Mouse (Mus musculus) neural tube, embryonic 14.5 days (tissue): ENCODE results near the gene Rpl5. TPM values are rescaled to one million over a fixed set of nuclear protein-coding genes. Genes with fewer than 3 reads are reported as not detected.

ENCODE experiments used
- ATAC-seq: fragments of 200-750 bp; cut with Nextera tagmentation; 2 replicates; pipeline ENCODE4 v1.8.0; 2017; ENCODE audit warnings: low read depth, mild to moderate bottlenecking, moderate TSS enrichment, moderate library complexity
- H3K27ac ChIP-seq: fragments of 300-500 bp; sonication (generic); 2 replicates; pipeline ENCODE4 v1.5.1; 2014; ENCODE audit warnings: low read depth, mild to moderate bottlenecking, control low read depth, low read length, moderate library complexity, mixed read lengths
- H3K27me3 ChIP-seq: fragments of 300-500 bp; sonication (generic); 2 replicates; pipeline ENCODE4 v1.6.1; 2014; ENCODE audit warnings: low read length; ENCODE audit not compliant: control insufficient read depth, insufficient read depth
- H3K36me3 ChIP-seq: fragments of 300-500 bp; sonication (generic); 2 replicates; pipeline ENCODE4 v1.6.1; 2014; ENCODE audit warnings: low read length, mixed read lengths; ENCODE audit not compliant: control insufficient read depth, insufficient read depth
- H3K4me1 ChIP-seq: fragments of 300-500 bp; sonication (generic); 2 replicates; pipeline ENCODE4 v1.6.1; 2014; ENCODE audit warnings: low read length; ENCODE audit not compliant: control insufficient read depth, insufficient read depth
- H3K4me2 ChIP-seq: fragments of 300-500 bp; sonication (generic); 2 replicates; pipeline ENCODE4 v1.6.1; 2014; ENCODE audit warnings: mild to moderate bottlenecking, low read depth, low read length, control low read depth
- H3K4me3 ChIP-seq: fragments of 300-500 bp; sonication (generic); 2 replicates; pipeline ENCODE4 v1.5.1; 2014; ENCODE audit warnings: low read depth, low read length, control low read depth, mixed read lengths
- H3K9ac ChIP-seq: fragments of 300-500 bp; sonication (generic); replicated peaks from 2 replicates; pipeline ENCODE4 v1.6.1; 2014; ENCODE audit warnings: low read depth, mild to moderate bottlenecking, control low read depth, low read length, mixed read lengths
- H3K9me3 ChIP-seq: fragments of 300-500 bp; sonication (generic); 2 replicates; pipeline ENCODE4 v1.6.1; 2016; ENCODE audit warnings: low read length; ENCODE audit not compliant: control insufficient read depth
- WGBS: fragments of 180-500 bp; shearing (Covaris S2); extraction: QIAGEN DNeasy Blood & Tissue Kit; methylation state at CpG from one replicate; pipeline ENCODE4 v1.1.7; 2014; 5-methylcytosine and 5-hydroxymethylcytosine counted together
- polyA plus RNA-seq: library from polyadenylated mRNA; unstranded; fragments of >200 nt; fragmentation: Nextera tagmentation; extraction: Ambion mirVana; gene quantifications from 2 replicates; pipeline ENCODE4 v1.2.1, GENCODE M21; 2014

Rpl5 gene
- polyA plus RNA-seq, 1 experiment from 2014 or later, result 62.4 TPM

- peak; percentile 99 for ATAC-seq
- Histone ChIP-seq H3K9me3 (no peaks in the 10 kb centered on the region), H3K27me3 (no peaks in the 10 kb centered on the region), H3K9ac (peak overlapping the region; percentile 80), H3K4me1 (peaks cover 2% of the 10 kb centered on the region; the same call in 1 of the 2 replicates), H3K27ac (peak overlapping the region; percentile 88), H3K36me3 (no peaks in the 10 kb centered on the region), H3K4me2 (peak overlapping the region; percentile 50), H3K4me3 (peak overlapping the region; percentile 92)
- WGBS, result under 1% methylated on average over 58 of the region's 58 CpGs
These were observed 31.3 kb upstream of the Rpl5 start for GRCm38 (mm10) chr5:107868905-107869424.

GRCm38 (mm10) chr5:107869701-107870100, 30.6 kb upstream of the Rpl5 start:
- H3K4me3 ChIP-seq, result no peak overlapping the region; the same call in 1 of the 2 replicates
- H3K27ac ChIP-seq, result no peak overlapping the region
- 71% methylated on average over 2 of the region's 2 CpGs for WGBS
- no peaks in the 10 kb centered on the region for H3K9me3 ChIP-seq
- H3K4me2 ChIP-seq, result no peak overlapping the region
- no peak overlapping the region for H3K9ac ChIP-seq
- H3K27me3 ChIP-seq, result no peaks in the 10 kb centered on the region
- no peaks in the 10 kb centered on the region for H3K36me3 ChIP-seq
- peaks cover 2% of the 10 kb centered on the region; the same call in 1 of the 2 replicates for H3K4me1 ChIP-seq
- no peak for ATAC-seq

GRCm38 (mm10) chr5:107873330-107873729, 27.0 kb upstream of the Rpl5 start:
- H3K27me3 ChIP-seq, result no peaks in the 10 kb centered on the region
- H3K4me3 ChIP-seq, result no peak overlapping the region
- WGBS, result 91% methylated on average over 6 of the region's 6 CpGs
- no peaks in the 10 kb centered on the region for H3K4me1 ChIP-seq
- no peak overlapping the region for H3K27ac ChIP-seq
- H3K4me2 ChIP-seq, result no peak overlapping the region
- ATAC-seq, result no peak
- H3K36me3 ChIP-seq, result no peaks in the 10 kb centered on the region
- no peak overlapping the region for H3K9ac ChIP-seq
- H3K9me3 ChIP-seq, result no peaks in the 10 kb centered on the region

- H3K36me3 ChIP-seq, result no peaks in the 10 kb centered on the region
- H3K4me3 ChIP-seq, result no peak overlapping the region
- 74% methylated on average over 7 of the region's 7 CpGs for WGBS
- H3K4me2 ChIP-seq, result no peak overlapping the region
- no peak overlapping the region for H3K27ac ChIP-seq
- no peaks in the 10 kb centered on the region for H3K9me3 ChIP-seq
- no peaks in the 10 kb centered on the region for H3K4me1 ChIP-seq
- ATAC-seq, result no peak
- no peak overlapping the region for H3K9ac ChIP-seq
- no peaks in the 10 kb centered on the region for H3K27me3 ChIP-seq
These were observed 26.4 kb upstream of the Rpl5 start for GRCm38 (mm10) chr5:107873886-107874302.

- H3K27ac ChIP-seq, result no peak within 1 kb of the TSS
- whole genome bisulfite sequencing, result 49% methylated on average over 4 of the region's 4 CpGs
- no peak within 1 kb of the TSS for H3K9ac ChIP-seq
- no peaks in the 10 kb centered on the region for H3K9me3 ChIP-seq
- ATAC-seq, result no peak
- no peaks in the 10 kb centered on the region for H3K36me3 ChIP-seq
- H3K27me3 ChIP-seq, result no peaks in the 10 kb centered on the region
- no peaks in the 10 kb centered on the region for H3K4me1 ChIP-seq
- no peak within 1 kb of the TSS for H3K4me2 ChIP-seq
- H3K4me3 ChIP-seq, result no peak within 1 kb of the TSS
These were observed 25.6 kb upstream of the Rpl5 start, which contains the start of gene Evi5 for GRCm38 (mm10) chr5:107874561-107875260. TSS of gene Evi5 (minus strand) at chr5:107875107.

- Histone ChIP-seq H3K4me3 (no peak overlapping the region), H3K4me2 (no peak overlapping the region), H3K27me3 (no peaks in the 10 kb centered on the region), H3K9ac (no peak overlapping the region), H3K4me1 (no peaks in the 10 kb centered on the region), H3K9me3 (no peaks in the 10 kb centered on the region), H3K36me3 (no peaks in the 10 kb centered on the region), H3K27ac (no peak overlapping the region)
- ATAC-seq, result no peak
These were observed 25.1 kb upstream of the Rpl5 start for GRCm38 (mm10) chr5:107875261-107875611.

- no peaks in the 10 kb centered on the region for H3K4me1 ChIP-seq
- no peak for ATAC-seq
- no peaks in the 10 kb centered on the region for H3K36me3 ChIP-seq
- H3K4me3 ChIP-seq, result no peak overlapping the region
- no peaks in the 10 kb centered on the region for H3K9me3 ChIP-seq
- H3K27ac ChIP-seq, result no peak overlapping the region
- no peaks in the 10 kb centered on the region for H3K27me3 ChIP-seq
- 79% methylated on average over 1 of the region's 1 CpGs for WGBS
- H3K9ac ChIP-seq, result no peak overlapping the region
- H3K4me2 ChIP-seq, result no peak overlapping the region
These were observed 23.2 kb upstream of the Rpl5 start for GRCm38 (mm10) chr5:107877053-107877452.

GRCm38 (mm10) chr5:107880710-107881109, 19.6 kb upstream of the Rpl5 start:
- Histone ChIP-seq H3K4me2 (no peak overlapping the region), H3K4me1 (no peaks in the 10 kb centered on the region), H3K36me3 (no peaks in the 10 kb centered on the region), H3K9ac (no peak overlapping the region), H3K27ac (no peak overlapping the region), H3K27me3 (no peaks in the 10 kb centered on the region), H3K4me3 (no peak overlapping the region), H3K9me3 (no peaks in the 10 kb centered on the region)
- no peak for ATAC-seq
- 84% methylated on average over 5 of the region's 5 CpGs for WGBS

GRCm38 (mm10) chr5:107889994-107890888, 10.1 kb upstream of the Rpl5 start:
- WGBS, result 69% methylated on average over 9 of the region's 9 CpGs
- no peaks in the 10 kb centered on the region for H3K4me1 ChIP-seq
- ATAC-seq, result no peak
- no peak overlapping the region for H3K27ac ChIP-seq
- no peak overlapping the region for H3K9ac ChIP-seq
- H3K36me3 ChIP-seq, result no peaks in the 10 kb centered on the region
- H3K4me3 ChIP-seq, result no peak overlapping the region
- H3K9me3 ChIP-seq, result no peaks in the 10 kb centered on the region
- no peak overlapping the region for H3K4me2 ChIP-seq
- no peaks in the 10 kb centered on the region for H3K27me3 ChIP-seq
